Mouse (Mus musculus) heart, embryonic 14.5 days (tissue): ENCODE measurements around the gene Hsd17b11. TPM values are rescaled to one million over a fixed set of nuclear protein-coding genes. Genes with fewer than 3 reads are reported as not detected.

ENCODE experiments used
- ATAC-seq: fragments of 200-750 bp; cut with Nextera tagmentation; 2 replicates; pipeline ENCODE4 v1.8.0; 2017; ENCODE audit warnings: low read depth, moderate TSS enrichment; ENCODE audit not compliant: insufficient number of reproducible peaks, insufficient read depth, low FRiP score
- H3K27ac ChIP-seq, 2 experiments: fragments of 200-500 bp in 1 of 2; fragments of 300-500 bp in 1 of 2; sonication (generic) in 1 of 2; replicated peaks in 1 of 2; 2 replicates each; pipeline ENCODE4 v1.5.1; 2012 to 2014; ENCODE audit warnings: low read depth in 2 of 2, low read length in 2 of 2, control low read depth in 1 of 2, mild to moderate bottlenecking in 1 of 2, mixed read lengths in 1 of 2; ENCODE audit not compliant: control insufficient read depth in 1 of 2, insufficient read depth in 1 of 2
- H3K27me3 ChIP-seq: fragments of 300-500 bp; sonication (generic); 2 replicates; pipeline ENCODE4 v1.6.1; 2014; ENCODE audit warnings: mild to moderate bottlenecking, low read length, control low read depth; ENCODE audit not compliant: control insufficient read depth, insufficient read depth
- H3K36me3 ChIP-seq: fragments of 300-500 bp; sonication (generic); 2 replicates; pipeline ENCODE4 v1.6.1; 2014; ENCODE audit warnings: mild to moderate bottlenecking, control low read depth, low read length, mixed read lengths; ENCODE audit not compliant: control insufficient read depth, insufficient read depth
- H3K4me1 ChIP-seq, 2 experiments: fragments of 200-500 bp in 1 of 2; fragments of 300-500 bp in 1 of 2; sonication (generic) in 1 of 2; 2 replicates each; pipeline ENCODE4 v1.6.1; 2012 to 2014; ENCODE audit warnings: low read length in 2 of 2, control low read depth in 1 of 2, mixed read lengths in 1 of 2; ENCODE audit not compliant: control insufficient read depth in 2 of 2, insufficient read depth in 2 of 2
- H3K4me2 ChIP-seq: fragments of 300-500 bp; sonication (generic); 2 replicates; pipeline ENCODE4 v1.6.1; 2014; ENCODE audit warnings: mild to moderate bottlenecking, low read length
- H3K4me3 ChIP-seq, 2 experiments: fragments of 200-500 bp in 1 of 2; fragments of 300-500 bp in 1 of 2; sonication (generic) in 1 of 2; 2 replicates each; pipeline ENCODE4 v1.5.1; 2012 to 2014; ENCODE audit warnings: low read length in 2 of 2, mild to moderate bottlenecking in 2 of 2, control low read depth in 1 of 2, low read depth in 1 of 2, moderate library complexity in 1 of 2; ENCODE audit not compliant: control insufficient read depth in 1 of 2, insufficient read depth in 1 of 2
- H3K9ac ChIP-seq: fragments of 300-500 bp; sonication (generic); 2 replicates; pipeline ENCODE4 v1.6.1; 2014; ENCODE audit warnings: mild to moderate bottlenecking, low read length
- H3K9me3 ChIP-seq: fragments of 300-500 bp; sonication (generic); 2 replicates; pipeline ENCODE4 v1.6.1; 2016; ENCODE audit warnings: low read length, control low read depth; ENCODE audit not compliant: control insufficient read depth
- WGBS: fragments of 180-500 bp; shearing (Covaris S2); extraction: QIAGEN DNeasy Blood & Tissue Kit; methylation state at CpG from one replicate; pipeline ENCODE4 v1.1.7; 2014; 5-methylcytosine and 5-hydroxymethylcytosine counted together
- polyA plus RNA-seq: library from polyadenylated mRNA; unstranded; fragments of >200 nt; fragmentation: Nextera tagmentation; extraction: Ambion mirVana; gene quantifications from 2 replicates; pipeline ENCODE4 v1.2.1, GENCODE M21; 2014

Hsd17b11 gene
- polyA plus RNA-seq, 1 experiment from 2014 or later = 5.4 TPM

DNA sequence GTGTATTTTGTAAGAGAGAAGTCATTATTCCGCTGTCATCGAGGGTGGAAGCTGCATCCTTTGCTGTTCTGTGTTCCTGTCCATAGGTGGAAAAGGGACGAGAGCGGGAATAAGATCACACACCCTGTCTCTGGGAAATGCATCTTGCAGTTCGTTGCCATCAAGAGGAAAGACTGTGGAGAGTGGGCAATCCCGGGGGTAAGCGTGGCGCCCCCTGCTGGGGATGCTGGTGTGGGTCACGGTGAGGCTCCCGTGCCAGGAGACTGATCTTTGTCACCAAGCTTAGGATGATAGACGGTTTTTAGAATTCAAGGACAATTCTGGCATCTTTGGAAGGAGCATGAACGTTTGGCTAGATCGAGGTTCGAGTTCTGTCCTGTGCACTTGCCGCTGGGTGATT, 36.3 kb upstream of the Hsd17b11 start:
- H3K9me3 ChIP-seq = no peaks in the 10 kb centered on the region
- H3K4me1 ChIP-seq = no peaks in the 10 kb centered on the region
- H3K4me3 ChIP-seq = no peak overlapping the region
- WGBS = 64% methylated on average over 15 of the region's 15 CpGs
- no peak overlapping the region for H3K4me2 ChIP-seq
- no peak for ATAC-seq
- H3K9ac ChIP-seq = no peak overlapping the region
- H3K36me3 ChIP-seq = peaks cover 76% of the 10 kb centered on the region
- no peaks in the 10 kb centered on the region for H3K27me3 ChIP-seq
- no peak overlapping the region for H3K27ac ChIP-seq

DNA sequence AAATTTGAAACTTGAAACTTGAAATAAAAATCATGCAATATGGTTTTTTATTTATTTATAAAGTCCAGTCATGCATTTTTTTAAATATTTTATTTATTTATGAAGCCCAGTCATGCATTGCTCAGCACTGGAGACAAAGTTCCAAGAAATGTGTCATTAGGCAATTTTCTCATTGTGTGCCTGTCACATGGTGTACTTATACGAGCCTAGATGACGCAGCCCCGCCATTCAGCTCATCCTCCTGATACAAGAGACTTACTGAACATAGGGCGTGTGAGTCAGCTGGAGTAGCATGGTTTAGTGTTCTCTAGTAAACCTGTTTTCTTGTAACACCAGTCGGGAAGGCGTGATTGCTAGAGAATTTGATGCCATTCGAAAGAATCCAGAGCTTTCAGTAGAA, 34.6 kb upstream of the Hsd17b11 start:
- H3K36me3 ChIP-seq = peaks cover 76% of the 10 kb centered on the region
- no peaks in the 10 kb centered on the region for H3K9me3 ChIP-seq
- no peak overlapping the region for H3K27ac ChIP-seq
- H3K4me2 ChIP-seq = no peak overlapping the region
- no peaks in the 10 kb centered on the region for H3K4me1 ChIP-seq
- 92% methylated on average over 7 of the region's 7 CpGs for WGBS
- ATAC-seq = no peak
- no peaks in the 10 kb centered on the region for H3K27me3 ChIP-seq
- H3K9ac ChIP-seq = no peak overlapping the region
- H3K4me3 ChIP-seq = no peak overlapping the region

DNA sequence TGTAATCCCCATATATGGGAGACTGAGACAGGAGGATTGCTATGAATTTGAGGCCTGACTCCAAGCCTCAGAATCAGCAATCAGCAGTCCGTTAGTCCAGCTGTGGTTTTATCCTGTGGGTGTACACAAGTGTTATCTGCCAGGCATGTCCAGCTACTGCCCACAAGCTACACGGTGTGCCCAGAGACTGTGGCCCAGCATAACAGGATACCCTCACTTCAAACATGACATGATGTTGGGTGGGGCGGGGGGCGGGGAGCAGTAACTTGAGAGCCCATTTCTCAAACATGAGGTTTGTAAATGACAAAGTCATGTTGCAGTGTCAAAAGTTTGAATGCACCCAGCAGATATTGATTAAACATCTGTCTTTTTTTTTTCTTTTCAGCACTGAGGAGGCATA, 34.1 kb upstream of the Hsd17b11 start:
- H3K4me2 ChIP-seq = no peak overlapping the region
- H3K4me3 ChIP-seq = no peak overlapping the region
- no peaks in the 10 kb centered on the region for H3K9me3 ChIP-seq
- no peaks in the 10 kb centered on the region for H3K27me3 ChIP-seq
- H3K9ac ChIP-seq = no peak overlapping the region
- H3K27ac ChIP-seq = no peak overlapping the region
- H3K4me1 ChIP-seq = no peaks in the 10 kb centered on the region
- peaks cover 76% of the 10 kb centered on the region for H3K36me3 ChIP-seq
- 88% methylated on average over 4 of the region's 4 CpGs for WGBS
- no peak for ATAC-seq

DNA sequence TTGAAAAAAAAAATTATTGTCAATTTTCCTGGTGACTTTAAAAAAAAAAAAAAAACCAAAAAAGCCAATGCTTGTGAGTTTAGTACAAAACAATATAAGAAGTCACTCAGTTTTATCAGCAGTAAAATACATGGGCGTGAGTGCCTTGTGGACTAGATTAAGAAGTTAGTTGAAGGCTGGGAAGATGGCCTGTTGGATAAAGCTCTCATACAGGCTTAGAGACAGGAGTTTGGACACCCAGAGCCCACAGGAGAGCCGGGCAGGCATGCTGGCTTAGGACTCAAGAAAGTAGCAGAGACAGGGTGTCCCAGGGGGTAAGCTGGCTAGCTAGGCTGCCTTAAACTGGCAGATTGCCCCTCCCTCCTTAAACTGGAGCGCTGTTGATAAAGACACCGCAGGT, 33.2 kb upstream of the Hsd17b11 start:
- Histone ChIP-seq H3K9ac (no peak overlapping the region), H3K4me1 (no peaks in the 10 kb centered on the region), H3K4me3 (no peak overlapping the region), H3K36me3 (peaks cover 72% of the 10 kb centered on the region), H3K4me2 (no peak overlapping the region), H3K27ac (no peak overlapping the region), H3K9me3 (no peaks in the 10 kb centered on the region), H3K27me3 (no peaks in the 10 kb centered on the region)
- WGBS = 88% methylated on average over 4 of the region's 4 CpGs
- ATAC-seq = no peak

DNA sequence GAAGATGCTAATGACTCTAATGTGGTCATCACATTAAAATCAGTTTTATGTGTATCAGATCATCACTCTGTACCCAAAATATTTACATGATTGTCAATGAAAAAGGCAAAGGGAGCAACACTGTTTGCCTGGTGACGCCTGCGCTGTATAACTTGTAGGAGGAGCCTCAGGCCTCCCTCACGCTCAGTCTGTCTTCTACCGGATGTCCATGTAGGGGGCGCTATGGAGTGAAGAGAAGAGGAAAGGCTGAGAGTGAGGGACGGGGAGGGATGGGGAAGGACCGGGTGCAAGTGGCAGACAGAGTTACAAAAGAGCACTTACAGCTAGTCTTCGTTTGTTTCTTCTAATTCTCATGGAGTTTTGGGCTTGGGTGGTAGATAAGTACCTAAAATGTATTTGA, 31.2 kb upstream of the Hsd17b11 start:
- no peaks in the 10 kb centered on the region for H3K9me3 ChIP-seq
- 61% methylated on average over 8 of the region's 8 CpGs for WGBS
- no peak overlapping the region for H3K27ac ChIP-seq
- no peak for ATAC-seq
- no peaks in the 10 kb centered on the region for H3K27me3 ChIP-seq
- H3K4me3 ChIP-seq = no peak overlapping the region
- H3K4me2 ChIP-seq = no peak overlapping the region
- H3K36me3 ChIP-seq = peaks cover 53% of the 10 kb centered on the region
- H3K9ac ChIP-seq = no peak overlapping the region
- H3K4me1 ChIP-seq = peaks cover 0 to 4% of the 10 kb centered on the region in 2 experiments; a peak in 3 of 4 replicates

DNA sequence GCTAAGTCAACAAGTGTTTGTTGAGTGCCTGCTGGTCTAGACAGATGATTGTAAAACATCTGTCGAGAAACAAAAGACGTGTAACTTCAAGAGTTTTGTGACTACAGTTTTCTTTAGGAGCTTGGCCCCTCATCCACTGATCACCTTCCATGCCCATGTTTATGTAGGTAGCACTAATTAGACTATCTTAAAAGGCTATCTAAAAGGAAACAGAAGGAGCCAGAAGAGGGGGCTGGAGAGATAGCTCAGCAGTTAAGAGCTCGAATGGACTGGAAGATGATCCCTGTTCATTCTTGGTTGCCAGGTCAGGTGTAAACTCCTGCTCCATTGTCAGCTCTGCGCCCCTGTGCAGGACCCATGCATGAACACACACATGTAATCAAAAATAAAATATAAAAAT, 26.4 kb upstream of the Hsd17b11 start:
- H3K9ac ChIP-seq = peak overlapping the region; percentile 89
- 0 out of 4 replicates have a peak overlapping the region, but pooled peaks of 1 of the 2 experiments have one; percentile 72 for H3K27ac ChIP-seq
- H3K4me3 ChIP-seq = peak overlapping the region in 1 of 2 experiments; percentile 76; a peak in 2 of 4 replicates
- H3K9me3 ChIP-seq = no peaks in the 10 kb centered on the region
- H3K4me2 ChIP-seq = peak overlapping the region; percentile 82
- WGBS = 51% methylated on average over 4 of the region's 4 CpGs
- peaks cover 28% of the 10 kb centered on the region for H3K36me3 ChIP-seq
- no peak for ATAC-seq
- peaks cover 4 to 27% of the 10 kb centered on the region in 2 experiments for H3K4me1 ChIP-seq
- H3K27me3 ChIP-seq = no peaks in the 10 kb centered on the region

DNA sequence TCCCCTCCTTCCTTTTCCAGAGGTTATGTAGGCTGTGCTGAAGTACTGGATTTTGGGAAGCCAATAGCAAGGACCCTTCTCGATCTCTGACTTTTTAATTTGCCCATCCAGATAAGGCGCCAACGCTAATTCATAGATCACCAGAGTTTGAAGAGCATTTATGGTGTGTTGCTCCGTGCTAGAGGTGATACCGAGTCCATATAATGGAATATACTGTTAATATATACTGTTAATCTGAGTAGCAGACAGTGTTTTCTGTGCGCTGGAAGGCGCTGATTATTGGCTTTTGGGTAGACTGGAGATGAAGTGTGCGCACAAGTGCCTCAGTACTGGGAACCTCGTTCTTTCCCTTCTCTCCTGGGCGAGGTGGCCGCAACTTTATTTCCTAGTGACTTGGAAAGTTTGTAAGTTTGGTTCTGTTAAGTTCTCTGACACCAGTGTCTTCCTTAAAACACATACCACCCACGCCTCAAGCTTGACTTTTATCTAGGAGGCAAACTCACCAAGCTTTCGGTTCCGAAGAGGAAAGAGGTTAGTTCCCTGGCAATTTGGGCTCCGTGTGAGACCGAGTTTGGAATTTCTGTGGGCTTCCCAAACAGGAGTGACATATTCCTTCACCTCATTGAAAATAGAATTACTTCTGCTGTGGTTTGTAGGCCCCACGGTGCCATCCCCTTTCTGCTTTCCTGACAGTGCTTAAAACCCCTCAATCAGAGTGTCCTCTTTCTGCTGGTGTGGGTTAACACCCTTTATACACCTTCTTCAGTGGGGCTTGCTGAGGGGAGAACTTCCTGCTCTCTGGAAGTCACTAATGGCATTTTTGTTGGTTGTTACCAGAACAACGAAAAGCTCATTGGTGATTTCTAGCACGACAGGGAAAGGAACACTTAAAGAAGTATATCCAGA, 25.7 kb upstream of the Hsd17b11 start:
- Histone ChIP-seq H3K9ac (peak overlapping the region; percentile 89), H3K27me3 (no peaks in the 10 kb centered on the region), H3K4me2 (peak overlapping the region; percentile 82), H3K36me3 (peaks cover 21% of the 10 kb centered on the region), H3K4me3 (peak overlapping the region; percentile 75 to 76), H3K27ac (peak overlapping the region; percentile 68 to 72), H3K4me1 (peaks cover 7 to 27% of the 10 kb centered on the region in 2 experiments), H3K9me3 (no peaks in the 10 kb centered on the region)
- ATAC-seq = no peak; the same call in 1 of the 2 replicates
- 3% methylated on average over 19 of the region's 19 CpGs for WGBS
